Mouse (Mus musculus) G1E (cell line): ENCODE data around the gene Gpr39. TPM values are rescaled to one million over a fixed set of nuclear protein-coding genes. Genes with fewer than 3 reads are reported as not detected.

Experiments used
- ATAC-seq: 2 replicates; pipeline ENCODE4 v1.8.0; 2016; ENCODE audit warnings: mild to moderate bottlenecking; ENCODE audit not compliant: insufficient number of reproducible peaks, poor library complexity, low FRiP score, severe bottlenecking; ENCODE audit errors: extremely low read depth
- DNase-seq: peaks from one replicate; pipeline ENCODE4 v3.0.0; 2012; ENCODE audit warnings: low spot score
- H3K27me3 ChIP-seq: 2 replicates; pipeline ENCODE4 v1.6.1; 2012; ENCODE audit warnings: mild to moderate bottlenecking, low read length, inconsistent platforms; ENCODE audit not compliant: insufficient read depth
- H3K36me3 ChIP-seq: replicated peaks from 2 replicates; pipeline ENCODE3; 2012; ENCODE audit warnings: mild to moderate bottlenecking, inconsistent platforms
- H3K4me1 ChIP-seq: 2 replicates; pipeline ENCODE4 v1.6.1; 2012; ENCODE audit warnings: low read depth, low read length, inconsistent platforms, mixed read lengths; ENCODE audit not compliant: insufficient read depth
- H3K4me3 ChIP-seq: 2 replicates; pipeline ENCODE4 v1.5.1; 2012; ENCODE audit warnings: low read depth, mild to moderate bottlenecking, inconsistent platforms, low read length, moderate library complexity, mixed read lengths
- H3K9me3 ChIP-seq: replicated peaks from 2 replicates; pipeline ENCODE4 v1.6.1; 2012; ENCODE audit warnings: inconsistent platforms
- CTCF ChIP-seq: IDR thresholded peaks from 2 replicates; pipeline ENCODE4 v1.5.1; 2012; ENCODE audit warnings: low read depth, low read length, inconsistent platforms, mixed read lengths
- GATA1 ChIP-seq: IDR thresholded peaks from 2 replicates; pipeline ENCODE4 v1.6.1; 2012; ENCODE audit warnings: borderline replicate concordance, low read length, inconsistent platforms, mixed read lengths
- GATA2 ChIP-seq: IDR thresholded peaks from 2 replicates; pipeline ENCODE4 v1.6.1; 2012; ENCODE audit warnings: low read depth, low read length, inconsistent platforms, borderline replicate concordance
- POLR2AphosphoS5 ChIP-seq: IDR thresholded peaks from 2 replicates; pipeline ENCODE4 v1.6.1; 2012; ENCODE audit warnings: low read depth, low read length, inconsistent platforms; ENCODE audit not compliant: insufficient replicate concordance
- TAL1 ChIP-seq: conservative IDR thresholded peaks from 2 replicates; pipeline ENCODE4 v1.6.1; 2012; ENCODE audit warnings: low read depth, low read length, inconsistent platforms, mixed read lengths
- polyA plus RNA-seq: library from polyadenylated mRNA; stranded (reverse); fragments of >175 nt; gene quantifications from 2 replicates; pipeline ENCODE4 v1.2.3, GENCODE M21; 2012
- total RNA-seq, 2 experiments: library from RNA; stranded (forward) in 1 of 2; stranded (reverse) in 1 of 2; fragments of 200-1000 nt in 1 of 2; fragments of >200 nt in 1 of 2; fragmentation: Nextera tagmentation in 1 of 2; gene quantifications; 2 replicates each; pipeline ENCODE4 v1.2.3; 2014 to 2017

Gene Gpr39
- total and polyA plus RNA-seq, 3 experiments, result 0.22 TPM; not detected in 2

DNA sequence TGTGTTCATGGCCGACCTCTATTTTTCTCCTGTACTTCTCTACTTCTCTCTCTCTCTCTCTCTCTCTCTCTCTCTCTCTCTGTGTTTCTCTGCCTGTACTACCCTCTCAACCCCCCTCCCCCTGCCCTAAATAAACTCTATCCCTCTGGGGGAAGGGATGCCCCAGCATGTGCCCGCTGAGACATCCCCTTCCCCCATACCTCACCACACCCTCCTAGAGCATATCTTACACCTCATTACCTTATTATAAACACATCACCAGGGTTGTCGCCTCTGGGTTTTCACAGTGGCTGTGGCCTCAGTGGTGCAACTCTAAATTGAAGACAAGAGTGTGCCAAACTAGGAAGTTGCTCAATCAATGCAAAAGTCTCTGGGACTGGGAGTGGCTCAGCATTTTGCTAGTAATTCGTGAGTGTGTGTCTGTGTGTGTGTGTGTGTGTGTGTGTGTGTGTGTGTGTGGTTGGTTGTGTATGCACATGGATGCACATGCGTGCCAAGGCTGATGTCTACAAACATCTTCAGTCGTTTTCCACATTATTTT lies 52.3 kb downstream of the Gpr39 start:
- H3K36me3 ChIP-seq, result no peaks in the 10 kb centered on the region
- no peaks in the 10 kb centered on the region for H3K27me3 ChIP-seq
- no peak for DNase-seq
- H3K9me3 ChIP-seq, result peaks cover 6% of the 10 kb centered on the region; the same call in 1 of the 2 replicates
- no peak overlapping the region for H3K4me3 ChIP-seq
- TF ChIP-seq POLR2AphosphoS5 (no peak), GATA1 (no peak), GATA2 (no peak), CTCF (no peak), TAL1 (no peak)
- H3K4me1 ChIP-seq, result no peaks in the 10 kb centered on the region
- no peak for ATAC-seq

- no peak for TF ChIP-seq GATA2
- TF ChIP-seq GATA1, result no peak
- no peak for TF ChIP-seq CTCF
- no peak for TF ChIP-seq POLR2AphosphoS5
- no peak for TF ChIP-seq TAL1
- H3K4me3 ChIP-seq, result no peak overlapping the region
- H3K9me3 ChIP-seq, result peaks cover 6% of the 10 kb centered on the region; the same call in 1 of the 2 replicates
- H3K4me1 ChIP-seq, result no peaks in the 10 kb centered on the region
- H3K27me3 ChIP-seq, result no peaks in the 10 kb centered on the region
- no peak for DNase-seq
- no peaks in the 10 kb centered on the region for H3K36me3 ChIP-seq
- no peak for ATAC-seq
Measured at GRCm38 (mm10) chr1:125729731-125730536, 53.1 kb downstream of the Gpr39 start.

DNA sequence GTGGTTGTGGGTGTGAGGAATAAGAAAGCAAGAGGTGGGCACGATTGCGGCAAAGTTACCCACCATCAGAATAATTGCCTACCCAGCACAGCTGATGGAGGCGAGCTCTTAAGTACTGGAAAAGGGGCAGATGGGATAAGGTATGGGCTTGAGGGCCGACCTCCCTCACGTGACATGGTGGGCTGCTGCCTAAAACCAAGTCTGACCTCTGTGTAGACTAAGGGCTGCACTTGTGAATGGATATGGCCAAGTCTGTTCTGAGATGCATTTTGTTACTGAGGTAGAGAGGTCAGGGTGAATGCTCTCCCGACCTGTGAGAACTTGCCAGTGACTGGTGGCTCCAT lies 53.7 kb downstream of the Gpr39 start:
- H3K27me3 ChIP-seq, result no peaks in the 10 kb centered on the region
- peaks cover 6% of the 10 kb centered on the region; the same call in 1 of the 2 replicates for H3K9me3 ChIP-seq
- TF ChIP-seq GATA1 (no peak), TAL1 (no peak)
- no peak overlapping the region for H3K4me3 ChIP-seq
- DNase-seq (no peak), ATAC-seq (no peak)
- H3K4me1 ChIP-seq, result no peaks in the 10 kb centered on the region
- no peaks in the 10 kb centered on the region for H3K36me3 ChIP-seq

DNA sequence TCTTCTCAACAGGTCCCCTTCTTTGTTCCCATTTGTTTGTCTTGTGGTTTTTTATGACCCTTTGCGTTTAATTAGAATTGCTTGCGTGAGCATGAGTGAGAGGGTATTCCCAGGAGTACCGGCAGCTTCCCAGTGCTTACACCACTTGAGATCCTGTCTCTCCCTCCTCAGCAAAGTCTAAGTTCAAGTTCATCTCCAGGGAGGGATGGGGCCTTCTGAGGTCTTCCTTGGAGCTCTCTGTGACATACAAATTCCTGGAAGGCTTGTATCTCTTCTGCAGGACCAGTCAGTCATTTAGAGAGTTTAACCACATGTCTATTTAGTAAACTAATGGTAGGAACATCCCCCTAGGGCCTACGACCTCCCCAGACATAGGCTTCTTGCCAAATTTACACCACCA lies 55.1 kb downstream of the Gpr39 start:
- no peak for ATAC-seq
- H3K36me3 ChIP-seq, result no peaks in the 10 kb centered on the region
- H3K9me3 ChIP-seq, result peaks cover 6% of the 10 kb centered on the region; the same call in 1 of the 2 replicates
- no peak overlapping the region for H3K4me3 ChIP-seq
- DNase-seq, result no peak
- H3K27me3 ChIP-seq, result no peaks in the 10 kb centered on the region
- no peaks in the 10 kb centered on the region for H3K4me1 ChIP-seq
- TF ChIP-seq TAL1 (no peak), GATA1 (no peak), GATA2 (no peak), CTCF (no peak), POLR2AphosphoS5 (no peak)

DNA sequence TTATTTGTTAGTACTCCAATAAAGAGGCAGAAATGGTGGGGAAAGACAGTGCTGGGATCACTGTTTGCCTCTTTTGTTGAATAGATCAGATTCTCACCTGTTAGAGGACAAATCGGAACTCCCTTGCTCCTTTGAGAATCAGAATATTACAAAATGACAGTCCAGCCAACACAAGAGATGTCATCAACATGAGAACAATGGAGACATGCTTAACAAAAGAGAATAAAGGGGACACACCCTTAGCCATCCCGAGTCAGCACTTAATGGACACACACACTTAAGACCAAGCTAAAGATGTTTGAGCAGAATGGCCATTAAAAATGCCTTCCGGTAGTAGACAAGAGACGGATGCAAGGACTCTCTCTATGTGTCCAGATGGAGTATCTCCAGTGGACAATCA lies 68.0 kb downstream of the Gpr39 start:
- no peak for ATAC-seq
- TF ChIP-seq POLR2AphosphoS5, result no peak
- no peak for TF ChIP-seq CTCF
- no peak for TF ChIP-seq GATA1
- no peak for TF ChIP-seq TAL1
- TF ChIP-seq GATA2, result no peak
- H3K27me3 ChIP-seq, result no peaks in the 10 kb centered on the region
- H3K4me1 ChIP-seq, result no peaks in the 10 kb centered on the region
- H3K36me3 ChIP-seq, result no peaks in the 10 kb centered on the region
- DNase-seq, result no peak
- H3K9me3 ChIP-seq, result 0 out of 2 replicates have a peak, but pooled peaks cover 3% of the 10 kb centered on the region
- H3K4me3 ChIP-seq, result no peak overlapping the region

DNA sequence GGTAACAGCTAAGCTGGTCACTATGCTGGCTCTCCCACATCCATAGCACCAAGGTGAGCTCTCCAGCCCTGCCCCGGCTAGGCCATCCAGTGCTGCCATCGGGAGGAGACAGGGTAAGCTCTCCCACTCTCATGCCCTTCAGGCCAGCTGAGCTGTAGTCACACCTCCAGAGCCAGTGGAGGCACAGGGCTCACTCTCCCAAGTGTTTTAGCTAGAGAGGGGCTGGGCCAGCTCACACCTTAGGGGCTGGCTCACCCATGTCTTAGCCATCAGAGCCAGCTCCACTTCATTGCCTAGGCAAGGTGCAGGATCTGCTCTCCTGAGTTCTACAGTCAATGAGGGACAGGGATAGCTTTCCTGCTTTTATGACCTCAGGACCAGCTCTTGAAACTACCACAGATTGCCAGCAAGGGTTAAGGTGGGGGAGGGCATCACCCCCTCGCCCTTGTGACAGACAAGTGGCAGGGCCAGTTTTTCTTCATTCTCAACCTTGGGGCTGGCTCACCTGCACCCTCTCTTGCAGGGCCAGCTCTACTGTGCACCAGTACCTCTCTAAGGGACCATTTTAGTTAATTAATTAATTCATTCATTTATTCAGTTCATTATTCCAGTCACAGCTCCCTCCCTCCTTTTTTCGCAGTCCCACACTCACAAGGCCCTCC lies 78.7 kb downstream of the Gpr39 start:
- Histone ChIP-seq H3K27me3 (no peaks in the 10 kb centered on the region), H3K9me3 (peaks cover 10% of the 10 kb centered on the region), H3K4me1 (no peaks in the 10 kb centered on the region), H3K4me3 (no peak overlapping the region), H3K36me3 (no peaks in the 10 kb centered on the region)
- no peak for TF ChIP-seq POLR2AphosphoS5
- no peak for TF ChIP-seq GATA1
- no peak for TF ChIP-seq GATA2
- TF ChIP-seq TAL1, result no peak
- TF ChIP-seq CTCF, result no peak
- ATAC-seq, result no peak
- no peak for DNase-seq
